Mouse (Mus musculus): ENCODE data around the gene Gtpbp3.

GRCm38 (mm10) chr8:71488454-71488853 is 551 bp downstream of the Gtpbp3 start:
- TF ChIP-seq TCF12 (IDR thresholded peaks at IDR 0.05; ENCODE audit: low read depth, low read length) = peak; percentile 46
- TF ChIP-seq CTCF (IDR thresholded peaks at IDR 0.05 in 2 of 3, conservative IDR thresholded peaks at IDR 0.05 in 1 of 3; ENCODE audit: control insufficient read depth in 1 of 3, insufficient read depth in 1 of 3, low read depth in 2 of 3, low read length in 3 of 3, poor library complexity in 1 of 3, severe bottlenecking in 1 of 3) = no peak
- peak; percentile 65 for TF ChIP-seq POLR2AphosphoS2 (IDR thresholded peaks at IDR 0.05; ENCODE audit: low read length)
- no peak for TF ChIP-seq RCOR1 (IDR thresholded peaks at IDR 0.05; ENCODE audit: low read depth, low read length)
- peak; percentile 80; the same call in 1 of the 2 replicates for TF ChIP-seq CHD2 (IDR thresholded peaks at IDR 0.05; ENCODE audit: low read length)
- no peak for TF ChIP-seq ZC3H11A (IDR thresholded peaks at IDR 0.05; ENCODE audit: low read depth, low read length)
- peak in 1 of 2 experiments; percentile 86; a peak in 2 of 4 replicates for TF ChIP-seq POLR2A (IDR thresholded peaks at IDR 0.05; ENCODE audit: control insufficient read depth in 1 of 2, insufficient read depth in 1 of 2, low read depth in 1 of 2, low read length in 2 of 2, poor library complexity in 1 of 2)
- no peak for TF ChIP-seq GABPA (IDR thresholded peaks at IDR 0.05; ENCODE audit: low read depth, low read length)
- no peak for TF ChIP-seq USF1 (IDR thresholded peaks at IDR 0.05; ENCODE audit: low read depth, low read length)
- no peak for TF ChIP-seq POLR2AphosphoS5 (IDR thresholded peaks at IDR 0.05; ENCODE audit: borderline replicate concordance, low read depth, low read length)
- peak in 1 of 2 experiments; percentile 19; a peak in 1 of 4 replicates for TF ChIP-seq EP300 (IDR thresholded peaks at IDR 0.05; ENCODE audit: low read depth in 1 of 2, low read length in 2 of 2)
- TF ChIP-seq MAFK (IDR thresholded peaks at IDR 0.05; ENCODE audit: borderline replicate concordance, low read depth, low read length) = no peak
- TF ChIP-seq MXI1 (IDR thresholded peaks at IDR 0.05; ENCODE audit: low read depth, low read length) = peak; percentile 91
- no peak for TF ChIP-seq RAD21 (IDR thresholded peaks at IDR 0.05; ENCODE audit: low read depth, low read length)

All from MEL (cell line).